Mouse (Mus musculus) hindbrain, embryonic 15.5 days (tissue): ENCODE results near the gene Mettl2. TPM values are rescaled to one million over a fixed set of nuclear protein-coding genes. Genes with fewer than 3 reads are reported as not detected.

Experiments
- ATAC-seq: fragments of 200-750 bp; cut with Nextera tagmentation; 2 replicates; pipeline ENCODE4 v1.8.0; 2017; ENCODE audit warnings: low read depth, moderate number of reproducible peaks, moderate TSS enrichment; ENCODE audit not compliant: low FRiP score
- H3K27ac ChIP-seq: fragments of 300-500 bp; sonication (generic); replicated peaks from 2 replicates; pipeline ENCODE4 v1.5.1; 2015; ENCODE audit warnings: mild to moderate bottlenecking, inconsistent platforms
- H3K27me3 ChIP-seq: fragments of 300-500 bp; sonication (generic); 2 replicates; pipeline ENCODE4 v1.6.1; 2015; ENCODE audit warnings: control low read depth, inconsistent platforms
- H3K36me3 ChIP-seq: fragments of 300-500 bp; sonication (generic); 2 replicates; pipeline ENCODE4 v1.6.1; 2015; ENCODE audit warnings: control low read depth, inconsistent platforms
- H3K4me1 ChIP-seq: fragments of 300-500 bp; sonication (generic); replicated peaks from 2 replicates; pipeline ENCODE4 v1.6.1; 2015; ENCODE audit warnings: control low read depth, inconsistent platforms
- H3K4me2 ChIP-seq: fragments of 300-500 bp; sonication (generic); 2 replicates; pipeline ENCODE4 v1.6.1; 2015; ENCODE audit warnings: moderate library complexity, mild to moderate bottlenecking, inconsistent platforms
- H3K4me3 ChIP-seq: fragments of 300-500 bp; sonication (generic); 2 replicates; pipeline ENCODE4 v1.5.1; 2015; ENCODE audit warnings: mild to moderate bottlenecking, inconsistent platforms
- H3K9ac ChIP-seq: fragments of 300-500 bp; sonication (generic); 2 replicates; pipeline ENCODE4 v1.6.1; 2015; ENCODE audit warnings: inconsistent platforms
- H3K9me3 ChIP-seq: fragments of 300-500 bp; sonication (generic); 2 replicates; pipeline ENCODE4 v1.6.1; 2016; ENCODE audit warnings: control low read depth, inconsistent platforms
- WGBS: fragments of 180-500 bp; shearing (Covaris S2); methylation state at CpG from one replicate; pipeline ENCODE4 v1.1.7; 2015; 5-methylcytosine and 5-hydroxymethylcytosine counted together
- polyA plus RNA-seq: library from polyadenylated mRNA; unstranded; fragments of >200 nt; fragmentation: Nextera tagmentation; extraction: Ambion mirVana; gene quantifications from 2 replicates; pipeline ENCODE4 v1.2.1, GENCODE M21; 2015

The Mettl2 gene
- polyA plus RNA-seq, 1 experiment from 2014 or later = 29.3 TPM

GRCm38 (mm10) chr11:105144084-105144483, 17.9 kb downstream of the Mettl2 start:
- H3K4me2 ChIP-seq = no peak overlapping the region
- H3K36me3 ChIP-seq = peaks cover 21% of the 10 kb centered on the region
- H3K27me3 ChIP-seq = no peaks in the 10 kb centered on the region
- H3K4me1 ChIP-seq = no peaks in the 10 kb centered on the region
- no peak for ATAC-seq
- no peak overlapping the region for H3K27ac ChIP-seq
- no peaks in the 10 kb centered on the region for H3K9me3 ChIP-seq
- no peak overlapping the region for H3K9ac ChIP-seq
- H3K4me3 ChIP-seq = no peak overlapping the region
- WGBS = 91% methylated on average over 3 of the region's 3 CpGs

GRCm38 (mm10) chr11:105144508-105145210, 18.4 kb downstream of the Mettl2 start:
- WGBS = 86% methylated on average over 11 of the region's 11 CpGs
- H3K4me3 ChIP-seq = no peak overlapping the region
- H3K27me3 ChIP-seq = no peaks in the 10 kb centered on the region

GRCm38 (mm10) chr11:105145211-105145610, 19.0 kb downstream of the Mettl2 start:
- no peak overlapping the region for H3K4me2 ChIP-seq
- no peaks in the 10 kb centered on the region for H3K4me1 ChIP-seq
- H3K4me3 ChIP-seq = no peak overlapping the region
- H3K9ac ChIP-seq = no peak overlapping the region
- no peaks in the 10 kb centered on the region for H3K27me3 ChIP-seq
- no peak overlapping the region for H3K27ac ChIP-seq
- H3K36me3 ChIP-seq = peaks cover 9% of the 10 kb centered on the region
- H3K9me3 ChIP-seq = no peaks in the 10 kb centered on the region
- ATAC-seq = no peak
- WGBS = 89% methylated on average over 10 of the region's 10 CpGs

More at GRCm38 (mm10) chr11:105144508-105145210, 18.4 kb downstream of the Mettl2 start:
- Histone ChIP-seq H3K27ac (no peak overlapping the region), H3K4me1 (no peaks in the 10 kb centered on the region), H3K4me2 (no peak overlapping the region), H3K9me3 (no peaks in the 10 kb centered on the region), H3K9ac (no peak overlapping the region), H3K36me3 (peaks cover 15% of the 10 kb centered on the region)
- ATAC-seq = no peak

GRCm38 (mm10) chr11:105146593-105146992, 20.4 kb downstream of the Mettl2 start, which contains the start of gene Gm10842:
Gene Gm10842, plus strand, starts transcription at chr11:105146893.
- Histone ChIP-seq H3K36me3 (no peaks in the 10 kb centered on the region), H3K27me3 (no peaks in the 10 kb centered on the region), H3K4me1 (peaks cover 2% of the 10 kb centered on the region; the same call in 1 of the 2 replicates), H3K9ac (no peak within 1 kb of the TSS), H3K4me2 (no peak within 1 kb of the TSS), H3K9me3 (no peaks in the 10 kb centered on the region), H3K4me3 (no peak within 1 kb of the TSS), H3K27ac (no peak within 1 kb of the TSS)
- no peak for ATAC-seq
- 83% methylated on average over 3 of the region's 3 CpGs for WGBS

- H3K9me3 ChIP-seq = no peaks in the 10 kb centered on the region
- no peaks in the 10 kb centered on the region for H3K36me3 ChIP-seq
- H3K27ac ChIP-seq = no peak overlapping the region
- no peak overlapping the region for H3K9ac ChIP-seq
- ATAC-seq = no peak
- peaks cover 11% of the 10 kb centered on the region for H3K4me1 ChIP-seq
- H3K4me2 ChIP-seq = no peak overlapping the region
- H3K27me3 ChIP-seq = no peaks in the 10 kb centered on the region
- H3K4me3 ChIP-seq = no peak overlapping the region
- whole genome bisulfite sequencing = 83% methylated on average over 3 of the region's 3 CpGs
These were observed 23.1 kb downstream of the Mettl2 start for GRCm38 (mm10) chr11:105149353-105149752.

GRCm38 (mm10) chr11:105149766-105150165, 23.5 kb downstream of the Mettl2 start:
- Histone ChIP-seq H3K4me2 (no peak overlapping the region), H3K27ac (no peak overlapping the region), H3K9ac (no peak overlapping the region), H3K27me3 (no peaks in the 10 kb centered on the region), H3K9me3 (no peaks in the 10 kb centered on the region), H3K36me3 (no peaks in the 10 kb centered on the region), H3K4me1 (peaks cover 11% of the 10 kb centered on the region), H3K4me3 (no peak overlapping the region)
- no peak for ATAC-seq
- 80% methylated on average over 1 of the region's 1 CpGs for WGBS

- WGBS = 72% methylated on average over 4 of the region's 4 CpGs
- H3K36me3 ChIP-seq = no peaks in the 10 kb centered on the region
- no peak overlapping the region for H3K9ac ChIP-seq
- H3K4me1 ChIP-seq = peaks cover 11% of the 10 kb centered on the region
- no peaks in the 10 kb centered on the region for H3K27me3 ChIP-seq
- H3K27ac ChIP-seq = no peak overlapping the region
- H3K9me3 ChIP-seq = no peaks in the 10 kb centered on the region
- H3K4me2 ChIP-seq = no peak overlapping the region
- ATAC-seq = no peak
- no peak overlapping the region for H3K4me3 ChIP-seq
These were observed 24.5 kb downstream of the Mettl2 start for GRCm38 (mm10) chr11:105150691-105151090.

- Histone ChIP-seq H3K36me3 (no peaks in the 10 kb centered on the region), H3K27me3 (no peaks in the 10 kb centered on the region), H3K4me1 (peaks cover 11% of the 10 kb centered on the region), H3K4me3 (no peak overlapping the region), H3K9ac (no peak overlapping the region), H3K9me3 (no peaks in the 10 kb centered on the region), H3K27ac (no peak overlapping the region), H3K4me2 (peak overlapping the region; percentile 28)
- 0 out of 2 replicates have a peak, but pooled peaks have one; percentile 59 for ATAC-seq
- WGBS = 32% methylated on average over 18 of the region's 19 CpGs
These were observed 25.2 kb downstream of the Mettl2 start for GRCm38 (mm10) chr11:105151226-105152016.

- 93% methylated on average over 2 of the region's 4 CpGs for WGBS
- H3K27me3 ChIP-seq = no peaks in the 10 kb centered on the region
- H3K36me3 ChIP-seq = no peaks in the 10 kb centered on the region
- no peak overlapping the region for H3K9ac ChIP-seq
- H3K27ac ChIP-seq = no peak overlapping the region
- H3K4me2 ChIP-seq = peak overlapping the region; percentile 28
- H3K4me1 ChIP-seq = peaks cover 11% of the 10 kb centered on the region
- no peaks in the 10 kb centered on the region for H3K9me3 ChIP-seq
- ATAC-seq = no peak
- H3K4me3 ChIP-seq = no peak overlapping the region
These were observed 25.7 kb downstream of the Mettl2 start for GRCm38 (mm10) chr11:105152017-105152300.

GRCm38 (mm10) chr11:105152357-105152899, 26.2 kb downstream of the Mettl2 start:
- no peak for ATAC-seq
- H3K27ac ChIP-seq = no peak overlapping the region

GRCm38 (mm10) chr11:105153068-105153833, 27.0 kb downstream of the Mettl2 start:
- no peak overlapping the region for H3K4me3 ChIP-seq
- no peaks in the 10 kb centered on the region for H3K9me3 ChIP-seq
- no peak overlapping the region for H3K4me2 ChIP-seq
- peaks cover 11% of the 10 kb centered on the region for H3K4me1 ChIP-seq
- 14% methylated on average over 12 of the region's 12 CpGs for WGBS
- no peak overlapping the region for H3K9ac ChIP-seq
- H3K27ac ChIP-seq = no peak overlapping the region
- no peaks in the 10 kb centered on the region for H3K36me3 ChIP-seq
- ATAC-seq = 0 out of 2 replicates have a peak, but pooled peaks have one; percentile 72
- H3K27me3 ChIP-seq = no peaks in the 10 kb centered on the region

More at GRCm38 (mm10) chr11:105152357-105152899, 26.2 kb downstream of the Mettl2 start:
- Histone ChIP-seq H3K9me3 (no peaks in the 10 kb centered on the region), H3K9ac (no peak overlapping the region), H3K4me1 (peaks cover 11% of the 10 kb centered on the region), H3K27me3 (no peaks in the 10 kb centered on the region), H3K36me3 (no peaks in the 10 kb centered on the region), H3K4me2 (no peak overlapping the region), H3K4me3 (no peak overlapping the region)
- 86% methylated on average over 11 of the region's 11 CpGs for WGBS
